Mouse (Mus musculus): ENCODE data around the gene Dock11. TPM values are rescaled to one million over a fixed set of nuclear protein-coding genes. Genes with fewer than 3 reads are reported as not detected.

The Dock11 gene
- polyA plus RNA-seq, 1 experiment from 2014 or later = 49.2 TPM

DNA sequence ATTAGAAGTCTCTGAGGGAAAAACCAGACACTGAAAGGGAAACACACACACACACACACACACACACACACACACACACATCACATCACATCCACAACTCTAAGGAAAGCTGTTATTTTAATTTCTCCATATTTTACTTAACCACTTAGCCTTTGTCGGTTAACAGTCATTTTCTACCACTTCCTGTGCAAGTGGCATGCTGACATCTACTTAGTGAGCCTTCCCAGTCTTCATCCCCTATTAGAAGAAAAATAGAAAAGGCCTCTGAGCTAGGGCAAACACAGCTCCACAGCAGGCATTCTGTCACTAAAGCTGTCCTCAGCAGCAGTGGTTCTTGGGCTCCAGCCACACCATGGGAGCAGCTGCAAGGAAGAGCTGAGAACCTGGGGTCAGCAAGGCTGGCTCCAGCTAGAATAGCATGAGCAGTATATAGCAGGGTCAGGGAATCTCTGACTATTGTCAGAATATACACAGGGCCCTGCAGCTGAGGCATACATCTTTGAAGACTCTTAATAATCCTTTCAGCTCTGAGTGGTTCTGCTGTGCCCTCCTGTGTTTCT lies 36.2 kb downstream of the Dock11 start:
- 63% methylated on average over 1 of the region's 1 CpGs for WGBS (ENCODE audit: missing documents)
- Histone ChIP-seq H3K36me3 (ENCODE audit: inconsistent target) (no peaks in the 10 kb centered on the region), H3K79me2 (ENCODE audit: inconsistent target) (peaks cover 97% of the 10 kb centered on the region), H3K4me3 (ENCODE audit: inconsistent target) (no peak overlapping the region), H3K27ac (no peak overlapping the region)

DNA sequence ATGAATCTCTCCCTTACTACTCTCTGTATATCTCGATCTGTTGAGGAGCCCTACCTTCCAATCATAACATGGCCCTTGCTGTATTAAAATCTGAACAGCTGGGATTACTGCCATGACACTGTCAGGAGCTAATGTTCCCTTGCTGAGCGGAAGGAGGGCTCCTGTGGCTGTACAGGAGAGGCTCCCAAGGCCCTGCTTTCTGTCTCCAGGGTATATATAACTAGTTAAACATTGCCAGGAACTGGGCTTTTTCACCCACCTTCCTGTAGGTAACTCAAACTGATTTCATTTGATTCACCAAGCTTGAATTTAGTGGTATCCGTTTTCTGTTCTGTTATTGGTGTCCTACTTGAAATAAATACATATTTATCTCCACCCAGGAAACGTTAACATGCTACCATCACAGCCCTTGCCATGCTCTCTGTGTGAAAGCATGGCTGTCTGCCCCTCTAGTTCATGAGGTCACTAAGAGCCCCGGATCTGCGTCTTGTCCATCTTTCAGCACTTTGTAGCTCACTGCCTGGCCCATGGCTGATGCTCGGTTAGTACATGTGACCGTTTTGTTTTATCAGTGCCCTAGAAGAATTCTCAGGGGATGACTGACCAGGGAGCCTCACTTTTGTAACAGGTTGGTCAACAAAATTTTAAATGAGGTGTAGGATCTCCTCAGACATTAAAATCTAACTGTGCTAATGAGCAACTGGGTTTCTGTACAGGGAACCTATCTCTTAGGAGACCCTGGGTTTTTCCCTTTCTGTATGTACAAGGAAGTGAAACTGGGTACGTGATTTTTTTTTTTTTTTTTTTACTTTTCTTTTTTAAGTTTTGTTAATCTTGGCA lies 41.7 kb downstream of the Dock11 start:
- H3K79me2 ChIP-seq (ENCODE audit: inconsistent target) = peaks cover 85% of the 10 kb centered on the region
- no peaks in the 10 kb centered on the region for H3K36me3 ChIP-seq (ENCODE audit: inconsistent target)
- no peak overlapping the region for H3K4me3 ChIP-seq (ENCODE audit: inconsistent target)
- no peak overlapping the region for H3K27ac ChIP-seq
- whole genome bisulfite sequencing (ENCODE audit: missing documents) = 79% methylated on average over 6 of the region's 9 CpGs

DNA sequence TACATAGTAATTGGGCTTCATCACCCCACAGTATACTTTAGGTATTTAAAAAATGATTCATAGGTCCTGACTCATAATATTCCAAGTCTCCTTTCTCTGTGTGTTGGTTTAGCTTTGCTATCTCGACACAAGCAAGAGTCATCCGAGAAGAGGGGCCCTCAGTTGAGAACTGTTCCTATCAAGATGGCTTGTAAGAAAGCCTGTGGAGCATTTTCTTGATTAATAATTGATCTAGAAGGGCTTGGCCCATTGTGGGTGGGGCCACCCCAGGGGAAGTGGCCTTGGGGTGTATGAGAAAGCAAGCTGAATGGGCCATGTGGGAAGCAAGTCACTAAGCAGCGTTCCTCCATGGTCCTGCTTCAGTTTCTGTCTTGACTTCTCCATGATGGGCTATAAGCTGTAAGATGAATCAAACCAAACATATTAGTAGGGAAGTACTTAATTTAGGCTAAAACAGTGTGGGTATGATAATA lies 42.3 kb downstream of the Dock11 start:
- H3K79me2 ChIP-seq (ENCODE audit: inconsistent target) = peaks cover 85% of the 10 kb centered on the region
- H3K4me3 ChIP-seq (ENCODE audit: inconsistent target) = no peak overlapping the region
- H3K27ac ChIP-seq = 0 out of 2 replicates have a peak overlapping the region, but pooled peaks have one; percentile 13
- 17% methylated on average over 1 of the region's 3 CpGs for whole genome bisulfite sequencing (ENCODE audit: missing documents)
- no peaks in the 10 kb centered on the region for H3K36me3 ChIP-seq (ENCODE audit: inconsistent target)

DNA sequence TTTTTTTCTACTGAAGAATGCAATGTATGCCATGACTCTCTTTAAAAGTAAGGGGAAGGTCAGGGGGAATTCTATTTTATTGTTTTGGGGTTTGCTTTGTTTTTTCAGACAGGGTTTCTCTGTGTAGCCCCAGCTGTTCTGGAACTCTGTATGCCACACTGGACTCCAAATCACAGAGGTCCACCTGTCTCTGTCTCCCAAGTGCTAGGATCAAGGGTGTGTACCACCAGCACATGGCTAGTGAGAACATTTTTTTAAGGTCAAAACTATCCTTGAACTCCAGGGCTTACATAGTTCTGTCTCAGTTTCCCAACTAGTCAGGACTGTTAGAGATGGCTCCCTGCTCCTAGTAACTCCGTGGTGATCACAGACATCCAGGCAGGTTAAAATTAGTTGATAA lies 43.3 kb downstream of the Dock11 start:
- H3K79me2 ChIP-seq (ENCODE audit: inconsistent target) = peaks cover 85% of the 10 kb centered on the region
- no peak overlapping the region for H3K27ac ChIP-seq
- no peaks in the 10 kb centered on the region for H3K36me3 ChIP-seq (ENCODE audit: inconsistent target)
- WGBS (ENCODE audit: missing documents) = 60% methylated on average over 1 of the region's 1 CpGs
- H3K4me3 ChIP-seq (ENCODE audit: inconsistent target) = no peak overlapping the region

DNA sequence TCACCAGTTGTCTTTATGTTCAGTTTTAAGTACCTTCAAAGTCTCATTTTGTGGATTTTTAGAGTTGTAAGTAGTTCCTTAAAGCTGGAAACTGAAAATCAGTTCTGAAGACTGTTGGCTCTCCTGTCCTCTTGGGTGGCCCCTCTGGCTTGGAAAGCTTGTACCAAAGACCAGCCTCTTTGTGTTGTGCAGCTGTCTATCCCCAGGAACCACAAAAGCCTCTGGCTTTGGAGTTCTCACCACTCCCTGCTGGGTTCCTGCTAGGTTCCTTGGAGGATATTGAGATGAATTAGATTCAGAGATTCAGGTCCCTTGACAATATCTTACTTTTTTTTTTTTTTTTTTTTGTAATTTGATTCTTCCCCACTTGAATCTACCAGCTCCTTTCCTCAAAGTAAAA lies 44.3 kb downstream of the Dock11 start:
- Histone ChIP-seq H3K36me3 (ENCODE audit: inconsistent target) (no peaks in the 10 kb centered on the region), H3K79me2 (ENCODE audit: inconsistent target) (peaks cover 83% of the 10 kb centered on the region), H3K27ac (no peak overlapping the region), H3K4me3 (ENCODE audit: inconsistent target) (no peak overlapping the region)

DNA sequence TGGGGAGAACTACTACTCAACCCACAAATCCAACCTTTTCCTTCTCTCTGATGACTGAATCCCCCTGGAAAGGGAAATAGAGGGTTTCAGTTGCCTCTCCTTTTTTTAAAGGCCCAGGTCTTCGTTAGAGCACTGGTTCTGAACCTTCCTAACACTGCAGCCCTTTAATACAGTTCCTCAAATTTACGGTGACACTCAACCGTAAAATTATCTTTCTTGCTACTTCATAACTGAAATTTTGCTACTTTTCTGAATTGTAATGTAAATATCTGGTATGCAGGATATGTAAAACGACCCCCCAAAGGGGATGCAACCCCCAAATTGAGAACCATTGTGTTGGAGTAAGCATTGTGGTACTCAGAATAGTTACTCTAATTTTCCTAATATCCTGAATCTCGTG lies 49.5 kb downstream of the Dock11 start:
- peaks cover 74% of the 10 kb centered on the region for H3K79me2 ChIP-seq (ENCODE audit: inconsistent target)
- no peak overlapping the region for H3K4me3 ChIP-seq (ENCODE audit: inconsistent target)
- H3K36me3 ChIP-seq (ENCODE audit: inconsistent target) = no peaks in the 10 kb centered on the region
- no peak overlapping the region for H3K27ac ChIP-seq
- 34% methylated on average over 4 of the region's 5 CpGs for WGBS (ENCODE audit: missing documents)

DNA sequence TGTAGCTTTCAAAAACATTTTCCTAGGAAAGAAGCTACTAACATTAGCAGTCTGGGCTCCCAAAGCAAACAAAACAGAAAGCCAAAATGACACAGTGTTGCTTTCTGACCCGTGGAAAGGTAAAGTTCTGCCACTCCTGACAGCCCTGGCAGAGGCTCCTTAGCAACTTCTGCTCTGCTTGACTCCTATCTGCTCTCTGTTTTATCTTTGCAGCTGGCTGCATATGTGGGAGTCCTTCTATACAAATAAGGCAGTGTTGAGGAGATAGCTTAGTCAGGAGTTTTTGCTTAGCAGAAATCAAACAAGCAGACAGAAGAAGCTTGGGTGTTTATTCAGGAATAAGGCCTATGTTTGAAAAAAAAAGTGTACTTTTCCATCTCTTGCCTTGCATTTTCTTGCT lies 57.8 kb downstream of the Dock11 start:
- Histone ChIP-seq H3K79me2 (ENCODE audit: inconsistent target) (peaks cover 2% of the 10 kb centered on the region; the same call in 1 of the 2 replicates), H3K36me3 (ENCODE audit: inconsistent target) (no peaks in the 10 kb centered on the region), H3K4me3 (ENCODE audit: inconsistent target) (no peak overlapping the region), H3K27ac (no peak overlapping the region)
- WGBS (ENCODE audit: missing documents) = 86% methylated on average over 1 of the region's 1 CpGs

DNA sequence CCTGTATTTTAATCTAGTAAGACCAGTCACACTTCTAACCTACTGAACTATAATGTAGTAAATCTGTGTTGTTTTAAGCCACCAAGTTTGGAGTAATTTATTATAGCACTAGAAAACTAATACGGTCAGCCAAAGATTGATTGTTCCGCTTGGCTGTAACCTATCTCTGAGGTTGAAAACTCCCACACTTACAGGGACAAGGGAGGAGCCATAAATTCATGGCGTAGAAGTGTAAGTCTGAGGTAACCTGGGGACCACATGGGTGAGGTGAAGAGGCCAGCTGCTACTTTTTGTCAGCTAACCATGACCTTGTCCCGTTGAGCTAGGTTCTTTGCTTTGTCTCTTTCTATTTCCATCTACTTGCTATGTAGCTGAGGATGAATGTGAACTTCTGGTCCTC lies 61.5 kb downstream of the Dock11 start:
- no peaks in the 10 kb centered on the region for H3K36me3 ChIP-seq (ENCODE audit: inconsistent target)
- H3K79me2 ChIP-seq (ENCODE audit: inconsistent target) = no peaks in the 10 kb centered on the region
- no peak overlapping the region for H3K4me3 ChIP-seq (ENCODE audit: inconsistent target)
- WGBS (ENCODE audit: missing documents) = 96% methylated on average over 4 of the region's 4 CpGs
- H3K27ac ChIP-seq = no peak overlapping the region

DNA sequence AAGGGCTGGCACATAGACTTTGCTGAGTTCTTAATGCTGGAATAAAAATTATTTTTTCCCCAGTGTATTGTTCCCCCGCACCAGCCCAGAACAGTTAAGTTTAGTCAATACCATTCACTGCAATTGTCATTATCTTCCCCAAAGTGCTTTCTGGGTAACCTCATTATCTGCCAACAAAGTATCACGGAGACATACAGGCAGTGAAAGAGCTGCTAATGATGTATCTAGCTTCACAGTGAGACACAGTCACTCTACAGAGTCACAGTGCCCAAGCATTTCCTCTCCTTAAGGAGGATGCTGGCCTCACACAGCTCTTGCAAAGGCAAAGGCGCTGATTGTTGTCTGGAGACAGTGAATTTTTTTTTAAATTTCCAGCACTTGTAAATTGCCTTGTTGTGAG lies 63.3 kb downstream of the Dock11 start:
- H3K79me2 ChIP-seq (ENCODE audit: inconsistent target) = no peaks in the 10 kb centered on the region
- no peak overlapping the region for H3K27ac ChIP-seq
- no peak overlapping the region for H3K4me3 ChIP-seq (ENCODE audit: inconsistent target)
- 92% methylated on average over 3 of the region's 3 CpGs for WGBS (ENCODE audit: missing documents)
- no peaks in the 10 kb centered on the region for H3K36me3 ChIP-seq (ENCODE audit: inconsistent target)

DNA sequence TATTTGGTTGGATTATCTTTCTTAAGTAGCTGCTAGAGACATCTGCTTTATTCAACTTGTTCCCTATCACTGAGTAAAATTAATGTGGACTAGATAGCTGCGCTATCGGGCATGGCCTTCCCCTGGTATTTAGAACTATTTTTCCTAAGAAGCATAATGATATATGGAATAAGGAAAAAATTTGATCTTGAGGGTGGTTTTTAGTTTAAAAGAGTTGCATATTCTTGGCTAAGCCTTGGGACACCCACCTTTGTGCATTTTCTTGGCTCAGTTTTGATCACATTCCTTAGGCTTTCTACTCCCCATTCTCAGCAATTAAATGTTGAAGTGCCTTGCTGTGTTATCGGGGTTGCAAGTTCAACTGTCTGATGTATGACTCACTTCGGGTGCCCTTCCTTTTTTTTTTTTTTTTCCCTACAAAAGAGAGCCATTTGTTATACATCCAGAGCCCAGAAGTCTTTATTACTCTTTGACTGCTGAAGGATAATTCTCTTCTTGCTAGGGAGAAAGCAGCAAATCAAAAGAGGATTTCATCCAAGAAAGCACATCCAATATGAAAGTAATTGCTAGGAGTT lies 64.0 kb downstream of the Dock11 start:
- Histone ChIP-seq H3K79me2 (ENCODE audit: inconsistent target) (no peaks in the 10 kb centered on the region), H3K27ac (no peak overlapping the region), H3K4me3 (ENCODE audit: inconsistent target) (no peak overlapping the region), H3K36me3 (ENCODE audit: inconsistent target) (no peaks in the 10 kb centered on the region)
- 76% methylated on average over 4 of the region's 4 CpGs for WGBS (ENCODE audit: missing documents)

DNA sequence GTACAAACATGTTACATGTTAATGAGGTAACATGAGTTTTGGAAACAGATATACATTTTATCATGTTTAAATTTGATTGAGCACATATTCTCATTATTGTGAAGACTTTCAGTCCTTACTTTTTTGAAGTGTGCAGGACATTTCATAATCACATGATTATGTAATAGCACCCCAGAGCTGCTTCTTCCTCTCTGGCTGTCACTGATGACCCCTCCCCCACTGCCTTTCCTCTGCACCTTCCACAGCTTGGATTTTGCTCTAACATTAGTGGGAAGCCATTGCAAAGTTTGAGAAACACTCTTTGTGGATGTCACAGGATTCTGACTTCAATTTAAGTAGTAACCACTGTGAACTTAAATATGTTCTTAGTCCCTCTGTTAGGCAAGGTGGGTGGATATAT lies 67.6 kb downstream of the Dock11 start:
- Histone ChIP-seq H3K4me3 (ENCODE audit: inconsistent target) (no peak overlapping the region), H3K79me2 (ENCODE audit: inconsistent target) (no peaks in the 10 kb centered on the region), H3K36me3 (ENCODE audit: inconsistent target) (no peaks in the 10 kb centered on the region), H3K27ac (no peak overlapping the region)

DNA sequence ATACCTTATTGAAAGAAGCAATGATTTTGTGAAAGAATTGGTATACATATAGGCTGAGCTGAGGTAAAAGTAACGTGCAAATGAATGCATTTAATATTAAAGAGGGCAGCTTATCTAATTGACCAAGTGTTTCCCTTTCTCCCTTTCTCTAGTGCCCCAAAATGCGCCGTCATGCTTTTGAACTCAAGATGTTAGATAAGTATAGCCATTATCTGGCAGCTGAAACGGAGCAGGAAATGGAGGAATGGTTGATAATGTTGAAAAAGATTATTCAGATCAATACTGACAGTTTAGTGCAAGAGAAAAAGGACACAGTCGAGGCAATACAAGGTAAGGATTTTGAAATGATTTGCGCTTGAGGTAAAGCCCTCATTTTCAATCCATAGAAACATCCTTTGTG lies 74.5 kb downstream of the Dock11 start:
- Histone ChIP-seq H3K36me3 (ENCODE audit: inconsistent target) (no peaks in the 10 kb centered on the region), H3K79me2 (ENCODE audit: inconsistent target) (no peaks in the 10 kb centered on the region)
- 88% methylated on average over 6 of the region's 6 CpGs for whole genome bisulfite sequencing (ENCODE audit: missing documents)

DNA sequence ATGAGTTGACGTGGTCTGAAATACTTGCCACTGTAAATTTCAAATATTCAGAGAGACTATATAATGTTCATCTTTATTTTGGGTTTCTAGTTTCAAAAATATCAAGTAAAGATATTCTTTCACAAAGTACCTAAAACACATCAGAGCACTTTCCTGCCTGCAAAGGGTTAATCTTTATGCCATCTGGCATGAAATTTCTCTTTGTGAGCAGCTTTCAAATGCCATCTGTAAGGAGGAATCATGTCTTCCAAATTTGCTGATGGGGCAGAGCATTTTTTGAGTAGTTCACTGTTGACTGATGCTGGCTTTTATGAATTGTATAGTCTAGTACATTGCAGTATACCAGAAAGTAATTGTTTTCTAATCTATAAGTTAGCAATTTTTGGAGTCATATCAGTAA lies 80.6 kb downstream of the Dock11 start:
- H3K27ac ChIP-seq = no peak overlapping the region
- H3K4me3 ChIP-seq (ENCODE audit: inconsistent target) = no peak overlapping the region
- no peaks in the 10 kb centered on the region for H3K79me2 ChIP-seq (ENCODE audit: inconsistent target)
- WGBS (ENCODE audit: missing documents) = 89% methylated on average over 1 of the region's 1 CpGs
- H3K36me3 ChIP-seq (ENCODE audit: inconsistent target) = no peaks in the 10 kb centered on the region

More for the DNA sequence above, 74.5 kb downstream of the Dock11 start:
- no peak overlapping the region for H3K4me3 ChIP-seq (ENCODE audit: inconsistent target)
- H3K27ac ChIP-seq = no peak overlapping the region

DNA sequence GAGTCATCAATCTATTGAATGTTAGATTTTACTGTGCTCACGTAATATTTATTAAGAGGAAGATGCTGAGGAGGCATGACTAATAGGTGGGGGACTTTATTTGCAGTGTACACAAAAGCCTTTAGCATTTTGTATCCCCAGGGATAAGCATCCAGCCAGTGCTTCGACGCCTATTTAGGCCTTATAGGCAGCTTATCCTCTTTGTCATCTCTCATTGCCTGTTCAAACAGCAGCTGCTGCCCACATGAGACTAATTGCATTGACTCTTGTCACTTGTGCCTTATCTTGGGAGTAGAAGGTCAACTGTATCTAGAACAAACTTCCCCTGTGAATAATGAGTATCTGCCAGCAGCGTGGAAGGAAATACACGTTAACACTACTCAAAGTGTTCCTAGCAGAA lies 88.0 kb downstream of the Dock11 start:
- Histone ChIP-seq H3K27ac (no peak overlapping the region), H3K79me2 (ENCODE audit: inconsistent target) (no peaks in the 10 kb centered on the region), H3K4me3 (ENCODE audit: inconsistent target) (no peak overlapping the region), H3K36me3 (ENCODE audit: inconsistent target) (0 out of 2 replicates have a peak, but pooled peaks cover 4% of the 10 kb centered on the region)
- WGBS (ENCODE audit: missing documents) = 86% methylated on average over 5 of the region's 5 CpGs

DNA sequence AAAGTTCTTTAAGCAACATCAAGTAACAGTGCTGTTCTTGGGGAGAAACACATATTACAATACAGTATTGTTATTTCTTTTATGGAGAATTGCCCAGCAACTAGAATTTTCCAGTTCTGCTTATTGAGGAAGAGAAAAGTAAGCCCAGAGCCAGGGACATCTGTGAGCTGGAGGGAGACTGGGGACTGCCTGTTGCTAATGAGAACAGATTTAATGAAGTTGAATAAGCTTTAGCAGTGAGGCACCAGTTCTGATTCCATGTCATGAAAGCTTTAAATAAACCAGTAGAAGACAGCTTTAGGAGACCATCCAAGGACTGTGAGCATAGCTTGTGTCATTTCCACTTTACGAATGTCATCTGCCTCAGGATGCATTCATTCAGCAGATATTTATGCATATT lies 99.3 kb downstream of the Dock11 start:
- no peak overlapping the region for H3K27ac ChIP-seq
- no peak overlapping the region for H3K4me3 ChIP-seq (ENCODE audit: inconsistent target)
- 86% methylated on average over 1 of the region's 1 CpGs for WGBS (ENCODE audit: missing documents)
- no peaks in the 10 kb centered on the region for H3K79me2 ChIP-seq (ENCODE audit: inconsistent target)
- H3K36me3 ChIP-seq (ENCODE audit: inconsistent target) = no peaks in the 10 kb centered on the region
